Mouse (Mus musculus) embryonic stem cell, embryonic (primary cell): ENCODE data around the gene Rpp14.

Source experiments
- CTCF ChIA-PET, 4 experiments: fragments of 300-600 bp in 2 of 4; fragments of 350-600 bp in 2 of 4; sonication (Branson Sonifier 250); formaldehyde crosslinking; loops; one replicate each; lab custom pipeline; 2022; ENCODE audit warnings: inconsistent platforms in 2 of 4; lab: Charles Lee
- POLR2A ChIA-PET, 4 experiments: fragments of 300-600 bp in 2 of 4; fragments of 350-600 bp in 2 of 4; sonication (Branson Sonifier 250); formaldehyde crosslinking; loops; one replicate each; lab custom pipeline; 2022; ENCODE audit warnings: antibody characterized with exemption in 4 of 4, inconsistent platforms in 1 of 4; lab: Charles Lee

Rpp14 gene

DNA sequence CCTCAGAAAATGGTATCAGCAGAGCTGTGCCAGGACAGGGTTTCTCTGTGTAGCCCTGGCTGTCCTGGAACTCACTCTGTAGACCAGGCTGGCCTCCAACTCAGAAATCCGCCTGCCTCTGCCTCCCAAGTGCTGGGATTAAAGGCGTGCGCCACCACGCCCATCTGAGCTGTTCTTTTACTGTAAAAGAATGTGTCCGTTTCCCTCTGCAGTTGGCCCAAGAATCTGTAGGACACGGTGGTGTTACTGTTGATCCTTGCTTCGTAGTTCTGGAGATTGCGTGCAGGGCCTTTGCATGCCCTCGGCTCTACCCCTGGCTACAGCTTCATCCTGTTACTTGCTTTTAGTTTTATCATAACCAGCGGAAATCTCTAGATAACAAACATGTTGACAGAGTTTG is 43.4 kb downstream of the Rpp14 start:
- ChIA-PET CTCF (interaction anchor here in 2 of 4 experiments (0.8 to 1.4 kb wide), 5 partner anchors 9 to 35 kb away, joined by 3 to 5 read pairs (median 3); no protein-coding TSS in a partner anchor), POLR2A (interaction anchor here in 2 of 4 experiments (0.7 to 1.8 kb wide), 11 partner anchors 9 to 51 kb away, joined by 3 to 6 read pairs (median 3); no protein-coding TSS in a partner anchor)

GRCm38 (mm10) chr14:8124046-8124881 is 44.1 kb downstream of the Rpp14 start:
- POLR2A ChIA-PET, result interaction anchor here in 2 of 4 experiments (0.7 to 2.8 kb wide), 9 partner anchors 8 to 45 kb away, joined by 3 to 17 read pairs (median 3); no protein-coding TSS in a partner anchor

DNA sequence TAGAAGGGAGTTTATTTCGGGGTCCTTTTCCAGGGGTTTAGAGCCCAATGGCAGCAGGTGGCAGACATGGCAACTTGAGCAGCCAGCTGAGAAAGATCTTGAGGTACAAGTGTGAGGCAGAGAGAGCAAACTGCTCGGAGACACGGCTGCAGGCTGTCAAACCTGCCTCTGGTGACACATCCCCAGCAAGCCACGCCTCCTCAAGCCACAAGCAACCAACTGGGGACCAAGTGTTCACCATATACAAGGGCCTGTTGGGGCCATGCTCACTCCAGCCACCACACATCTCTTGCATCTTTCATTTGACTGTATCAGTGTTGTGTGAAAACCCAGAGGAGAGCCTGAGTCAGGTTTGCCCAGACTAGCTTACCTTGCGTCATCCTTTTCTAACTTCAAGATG is 47.8 kb downstream of the Rpp14 start:
- ChIA-PET CTCF (interaction anchor here in 1 of 4 experiments (0.9 kb wide), 1 partner anchor 13 kb away, joined by 3 read pairs; no protein-coding TSS in a partner anchor), POLR2A (interaction anchor here in 1 of 4 experiments (0.8 kb wide), 1 partner anchor 12 kb away, joined by 3 read pairs; no protein-coding TSS in a partner anchor)

More at GRCm38 (mm10) chr14:8124046-8124881, 44.1 kb downstream of the Rpp14 start:
- CTCF ChIA-PET, result interaction anchor here in 1 of 4 experiments (1.1 kb wide), 1 partner anchor 32 kb away, joined by 4 read pairs; no protein-coding TSS in a partner anchor

DNA sequence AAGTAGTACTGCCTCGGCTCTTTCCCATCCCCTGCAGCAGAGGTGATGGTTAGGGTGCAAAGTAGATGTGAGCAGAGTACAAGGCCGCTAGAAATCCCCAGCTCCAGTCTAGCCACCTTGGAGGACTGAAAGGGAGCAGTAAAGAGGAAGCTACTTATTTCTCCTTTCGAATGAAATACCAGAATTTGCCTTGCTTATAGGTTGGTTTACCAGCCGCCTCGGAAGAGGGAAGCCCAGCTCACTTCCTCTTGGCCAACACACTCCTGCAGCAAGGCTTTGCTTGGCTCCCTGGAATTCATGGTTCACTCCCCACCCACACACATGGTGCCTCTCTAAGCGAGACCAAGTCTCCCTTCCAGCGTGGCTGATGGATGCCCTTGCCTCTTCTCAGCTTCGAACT is 52.6 kb downstream of the Rpp14 start:
- POLR2A ChIA-PET, result interaction anchor here in 3 of 4 experiments (0.6 to 3.4 kb wide), 15 partner anchors 9 to 178 kb away, joined by 3 to 9 read pairs (median 4); partner anchors contain the start of gene Pxk (in 1 of the 3)
- CTCF ChIA-PET, result interaction anchor here in 3 of 4 experiments (0.6 to 1.6 kb wide), 4 partner anchors 10 to 832 kb away, joined by 3 to 4 read pairs (median 4); no protein-coding TSS in a partner anchor

- CTCF ChIA-PET, result no interaction called here
- POLR2A ChIA-PET, result interaction anchor here in 1 of 4 experiments (0.8 to 3.4 kb wide), 4 partner anchors 9 to 40 kb away, joined by 3 to 8 read pairs (median 7); no protein-coding TSS in a partner anchor
These were observed 54.1 kb downstream of the Rpp14 start for GRCm38 (mm10) chr14:8134234-8134633.

GRCm38 (mm10) chr14:8135130-8135529 is 55.0 kb downstream of the Rpp14 start:
- CTCF ChIA-PET, result interaction anchor here in 2 of 4 experiments (0.6 to 0.9 kb wide), 2 partner anchors 26 to 40 kb away, joined by 3 to 4 read pairs; no protein-coding TSS in a partner anchor
- POLR2A ChIA-PET, result interaction anchor here in 1 of 4 experiments (1.5 to 3.4 kb wide), 2 partner anchors 26 to 40 kb away, joined by 6 to 8 read pairs; no protein-coding TSS in a partner anchor

DNA sequence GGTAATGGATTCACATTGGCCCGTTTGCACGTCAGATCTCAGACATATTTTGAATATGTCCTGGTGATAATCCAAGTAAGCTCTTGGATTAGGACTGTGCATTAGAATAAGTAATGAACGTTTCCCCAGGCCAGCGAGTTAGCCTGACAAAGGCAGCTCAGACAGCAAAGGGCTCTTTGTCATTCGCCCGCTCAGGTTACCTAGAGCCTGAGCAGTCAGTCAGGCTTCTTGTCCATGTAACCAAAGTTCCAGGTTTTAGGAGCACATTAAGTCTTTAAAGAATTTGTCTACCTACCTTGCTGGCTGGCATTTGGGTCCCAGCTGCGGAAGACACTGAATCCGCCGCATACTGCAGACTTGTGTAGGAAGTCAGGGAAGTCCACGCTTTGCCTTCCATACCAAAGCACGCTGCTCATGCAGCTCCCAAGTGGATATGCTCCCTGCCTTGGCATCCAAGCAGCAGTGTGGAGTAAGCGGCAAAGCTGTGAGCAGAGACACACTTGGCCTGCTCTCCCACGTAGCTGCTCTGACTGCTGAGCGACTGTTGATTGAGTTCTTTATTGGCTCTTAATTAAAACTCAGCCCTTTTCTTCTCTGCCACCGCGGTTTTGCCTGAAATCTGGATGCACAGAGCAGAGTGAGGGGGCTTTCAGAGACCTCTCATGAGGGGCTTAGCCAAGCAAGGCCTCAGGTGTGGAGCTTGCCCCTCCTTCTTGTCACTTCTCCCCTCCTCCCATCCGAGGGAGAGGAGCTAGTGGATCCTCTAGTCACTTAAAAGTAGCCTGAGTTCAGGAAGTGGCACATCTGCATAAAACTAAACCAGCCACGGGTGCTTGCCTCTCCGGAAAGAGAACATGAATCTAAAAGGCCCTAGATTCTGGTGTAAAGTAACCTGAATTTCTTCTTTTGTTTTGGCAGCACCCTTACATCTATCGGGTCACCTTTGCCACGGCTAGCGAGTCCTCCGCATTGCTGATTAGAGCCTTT is 59.9 kb downstream of the Rpp14 start:
- ChIA-PET POLR2A (interaction anchor here (0.6 to 5.1 kb wide), 37 partner anchors 9 to 321 kb away, joined by 3 to 38 read pairs (median 4); partner anchors contain the start of genes Pdhb (in 2 of the 4) and Pxk (in 1 of the 4)), CTCF (interaction anchor here in 2 of 4 experiments (0.6 to 1.6 kb wide), 8 partner anchors 17 to 143 kb away, joined by 3 to 8 read pairs (median 3); no protein-coding TSS in a partner anchor)

DNA sequence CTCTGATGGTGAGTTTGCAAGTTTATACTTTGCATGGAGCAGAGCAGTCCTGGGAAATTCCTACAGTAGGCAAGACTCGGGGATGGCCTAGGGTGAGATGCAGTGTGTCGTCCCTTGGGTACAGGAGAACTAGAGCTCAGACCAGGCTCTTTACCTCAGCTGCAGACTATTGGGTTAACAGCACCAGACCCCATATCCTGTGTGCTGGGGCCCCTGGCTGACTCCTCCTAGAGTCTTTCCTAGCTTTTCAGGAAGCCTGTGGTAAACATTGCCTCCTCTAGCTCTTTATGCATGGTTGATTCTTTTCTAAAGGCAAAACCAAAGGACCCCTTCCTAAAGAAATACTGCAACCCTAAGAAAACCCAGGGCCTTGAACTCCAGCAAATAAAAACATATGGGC is 61.0 kb downstream of the Rpp14 start:
- ChIA-PET CTCF (interaction anchor here in 1 of 4 experiments (1.0 to 1.6 kb wide), 2 partner anchors 27 to 48 kb away, joined by 3 to 8 read pairs; no protein-coding TSS in a partner anchor), POLR2A (interaction anchor here in 2 of 4 experiments (0.6 to 5.1 kb wide), 14 partner anchors 10 to 322 kb away, joined by 3 to 38 read pairs (median 5); partner anchors contain the start of genes Pdhb (in 1 of the 2) and Pxk (in 1 of the 2))
